Mouse (Mus musculus) ZHBTc4 (cell line): ENCODE results near the gene Unc5a.
A peak's percentile ranks its signal among the peaks of the same experiment; 100 is the strongest.

ENCODE experiments used
- DNase-seq: peaks from one replicate; pipeline ENCODE4 v3.0.0-alpha.2; 2011; ENCODE audit warnings: low read depth, low spot score

Gene Unc5a

DNA sequence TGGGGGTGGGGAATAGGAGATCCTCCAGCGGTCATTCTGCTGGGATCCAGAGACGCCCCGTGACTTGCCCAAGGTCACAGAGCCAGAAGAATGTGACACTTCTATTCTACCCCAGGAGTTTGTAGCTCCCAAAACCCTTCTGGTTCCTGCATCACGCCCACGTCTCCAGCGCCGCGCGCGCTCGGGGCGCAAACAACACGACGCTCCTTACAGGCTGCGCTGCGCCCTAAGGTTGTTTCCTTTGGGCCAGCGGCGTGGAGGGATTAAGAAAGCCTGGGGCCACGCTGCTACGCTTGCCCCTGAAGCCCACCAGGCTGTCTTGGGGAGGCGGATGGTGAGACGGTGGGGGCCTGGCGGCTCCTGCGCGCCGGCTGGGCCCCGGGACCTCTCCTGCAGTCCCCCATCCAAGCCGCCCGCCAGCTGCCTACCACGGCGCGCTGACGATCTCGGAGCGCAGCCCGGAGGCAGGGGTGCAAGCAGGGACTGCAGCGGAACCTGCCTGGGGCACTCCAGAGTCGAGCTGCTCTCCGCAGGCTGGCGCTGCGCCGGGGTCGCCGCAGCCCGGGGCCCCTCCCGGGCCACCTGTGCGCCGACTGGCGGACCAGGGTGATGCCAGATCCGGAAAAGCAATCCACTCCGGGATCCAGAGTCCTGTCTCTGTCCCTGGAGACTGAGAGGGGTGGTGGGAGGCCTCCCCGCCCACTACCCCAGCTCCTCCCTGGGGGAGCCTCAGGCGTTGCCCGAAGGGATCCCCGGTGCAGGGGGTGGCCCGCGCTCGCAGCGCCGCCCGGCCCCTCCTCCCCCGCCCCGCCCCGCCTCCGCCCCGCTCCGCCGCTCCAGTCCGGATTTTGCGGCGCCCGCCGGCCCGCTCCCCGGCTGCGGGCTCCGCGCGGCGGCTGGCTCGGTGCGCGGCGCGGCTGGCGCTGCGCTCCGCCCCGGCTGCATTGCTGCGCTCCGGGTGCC is at the start of gene Unc5a:
Gene Unc5a, plus strand, starts transcription at position 881 of the 963 bp plus-strand sequence.
- peak; percentile 86 for DNase-seq

DNA sequence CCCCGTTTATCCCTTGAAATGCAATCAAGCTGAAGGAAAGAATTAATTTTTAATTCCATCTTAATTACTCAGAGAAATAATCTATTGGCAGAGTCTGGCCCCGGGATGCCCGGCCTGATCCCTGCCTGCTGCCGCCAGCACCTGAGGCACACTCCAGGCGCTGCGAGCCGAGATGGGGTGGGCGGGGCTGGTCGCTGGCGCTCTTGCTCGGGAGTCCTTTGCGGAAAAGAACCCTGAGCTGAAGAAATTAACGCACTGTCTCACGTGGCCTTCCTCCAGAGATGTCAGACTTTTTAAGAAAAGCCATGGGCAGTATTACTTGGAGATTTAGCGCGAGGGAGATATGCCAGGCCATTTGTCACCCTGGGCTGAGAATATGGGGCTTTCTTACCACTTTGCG is 37.2 kb upstream of the Unc5a start:
- peak; percentile 65 for DNase-seq

GRCm38 (mm10) chr13:54912894-54913621 is 36.2 kb upstream of the Unc5a start:
- peak; percentile 75 for DNase-seq

- peak; percentile 49 for DNase-seq
These were observed 32.6 kb upstream of the Unc5a start for GRCm38 (mm10) chr13:54916644-54917043.

GRCm38 (mm10) chr13:54918910-54919309 is 30.3 kb upstream of the Unc5a start:
- DNase-seq: no peak

DNA sequence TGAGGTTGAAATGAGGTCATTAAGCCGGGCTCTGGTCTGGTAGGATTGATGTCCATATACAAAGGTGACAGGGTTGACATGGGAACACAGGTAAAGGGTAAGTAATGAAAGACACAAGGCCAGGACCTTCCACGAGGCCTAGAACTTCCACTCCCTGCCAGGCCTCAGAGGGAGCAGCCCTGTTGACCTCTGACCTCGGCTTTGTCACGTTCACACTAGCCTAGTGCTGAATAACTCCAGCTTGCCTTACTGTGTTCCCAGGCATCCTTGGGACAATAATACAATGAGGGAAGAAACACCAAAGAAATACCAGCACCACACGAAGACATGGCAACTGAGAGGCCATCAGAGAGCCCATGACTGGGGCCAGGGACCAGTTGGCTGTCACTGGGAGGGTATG is 29.5 kb upstream of the Unc5a start:
- no peak for DNase-seq

DNA sequence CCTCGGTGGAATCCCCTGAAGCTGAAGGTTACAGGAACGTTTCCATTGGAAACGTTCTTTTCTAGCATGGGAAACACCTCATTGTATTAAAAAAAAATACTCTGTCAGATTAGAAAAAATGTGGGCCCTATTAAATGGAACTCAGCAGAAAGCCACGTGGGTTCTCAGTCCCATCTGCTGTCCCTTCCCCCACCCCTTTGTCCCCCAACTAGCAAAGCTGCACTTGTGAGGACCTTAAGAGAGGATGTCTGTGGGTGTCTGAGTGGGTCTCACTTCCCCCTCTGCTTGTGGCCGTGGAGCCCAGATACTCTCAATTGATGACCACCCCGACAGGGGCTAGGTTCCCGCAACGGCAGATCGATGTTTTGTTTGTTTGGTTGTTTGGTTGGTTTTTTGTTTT is 27.5 kb upstream of the Unc5a start:
- DNase-seq: no peak

DNA sequence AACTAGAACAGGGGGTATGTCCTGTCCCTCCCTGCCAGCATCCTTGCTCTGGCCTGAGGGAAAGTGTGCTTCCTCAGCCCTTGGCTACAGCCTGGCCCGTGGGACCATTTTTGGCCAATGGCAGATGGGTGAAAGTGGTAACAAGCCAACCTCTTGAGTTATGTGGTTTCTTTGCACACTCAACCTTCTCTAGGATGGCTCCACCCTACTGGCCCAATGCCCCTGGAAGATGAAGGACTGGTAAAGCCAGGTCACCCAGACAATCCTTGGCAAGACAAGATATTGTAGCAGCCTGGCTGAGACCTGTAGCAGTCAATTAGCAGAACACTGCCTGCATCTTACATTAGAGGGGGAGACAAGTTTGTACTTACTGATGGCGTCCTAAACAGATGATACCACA is 25.5 kb upstream of the Unc5a start:
- no peak for DNase-seq

DNA sequence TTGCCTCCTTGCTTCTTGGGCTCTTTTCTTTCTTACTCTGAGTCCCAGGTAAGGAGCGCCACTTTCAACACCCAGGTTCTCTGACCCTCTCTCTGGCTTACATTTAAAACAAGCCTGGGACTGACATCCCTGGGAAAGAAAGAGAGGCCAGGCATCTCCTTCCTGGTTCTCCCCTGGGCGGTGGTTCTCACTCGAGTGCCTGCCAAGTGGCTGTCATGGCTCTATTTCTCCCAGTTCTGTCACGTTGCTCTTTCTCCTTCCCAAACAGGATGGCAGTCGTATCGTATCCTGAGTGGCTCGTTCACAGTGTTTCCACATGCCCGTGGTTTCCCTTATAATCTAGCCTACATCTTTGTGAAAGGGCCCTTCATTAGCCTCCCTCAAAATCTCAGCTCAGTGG is 23.7 kb upstream of the Unc5a start:
- DNase-seq: no peak

GRCm38 (mm10) chr13:54926654-54927053 is 22.6 kb upstream of the Unc5a start:
- DNase-seq: peak; percentile 45

GRCm38 (mm10) chr13:54930123-54930522 is 19.1 kb upstream of the Unc5a start:
- no peak for DNase-seq

DNA sequence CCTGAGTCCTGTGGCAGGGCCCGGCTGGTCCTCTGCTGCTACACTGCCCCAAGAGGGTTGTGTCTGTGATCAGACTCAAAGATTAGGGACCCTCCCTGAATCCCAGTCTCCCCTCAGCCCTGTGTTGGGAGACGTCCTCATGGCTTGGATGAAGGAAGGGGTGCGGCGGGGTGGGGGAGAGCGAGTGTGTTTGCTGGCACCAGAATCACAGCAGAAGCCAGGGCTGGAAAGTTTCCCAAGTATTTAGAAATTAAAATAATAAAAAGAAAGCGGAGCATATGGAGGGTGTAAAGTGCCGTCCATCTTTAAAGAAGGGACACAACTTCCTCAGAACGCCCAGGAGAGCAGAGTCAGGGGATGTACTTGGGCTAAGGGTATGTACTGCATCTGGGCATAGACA is 14.3 kb upstream of the Unc5a start:
- DNase-seq: no peak

DNA sequence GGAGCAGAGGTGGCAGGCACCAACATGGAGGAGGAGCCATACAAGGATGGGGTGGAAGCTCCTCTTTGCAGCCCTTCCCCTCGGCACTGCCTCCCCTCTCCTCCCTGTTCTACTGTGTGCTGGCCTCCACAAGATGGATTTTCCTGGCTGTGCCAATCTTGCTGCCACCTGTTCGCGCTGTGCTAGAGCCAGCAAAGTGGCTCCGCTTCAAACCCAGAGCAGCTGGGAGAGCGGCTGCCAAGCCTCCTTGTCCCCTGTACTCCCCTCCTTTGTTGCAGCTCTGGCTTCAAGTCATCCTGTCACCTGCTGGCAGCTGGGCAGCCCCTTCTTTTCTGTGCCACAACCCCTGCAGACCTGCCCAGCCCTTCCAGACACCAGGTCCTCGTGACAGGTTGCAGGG is 13.0 kb upstream of the Unc5a start:
- no peak for DNase-seq

DNA sequence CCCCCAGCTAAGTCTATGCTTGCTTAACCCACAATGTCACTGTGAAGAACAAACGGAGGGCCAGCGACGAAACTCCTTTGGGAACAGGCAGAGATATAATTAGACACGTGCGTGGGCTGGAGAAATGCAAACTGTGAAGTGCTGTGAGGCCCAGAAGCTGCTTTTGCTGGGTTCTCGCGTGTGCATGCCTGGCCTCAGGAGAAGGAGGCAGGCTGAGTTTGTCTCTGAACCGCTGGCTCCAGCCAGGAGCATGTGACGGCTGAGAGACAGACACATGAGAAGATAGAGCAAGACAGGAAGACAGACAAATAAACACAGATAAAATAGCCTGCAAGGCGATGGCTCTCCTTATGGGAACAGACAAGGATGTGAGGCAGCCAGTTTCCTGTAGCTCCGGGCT is 11.3 kb upstream of the Unc5a start:
- no peak for DNase-seq

DNA sequence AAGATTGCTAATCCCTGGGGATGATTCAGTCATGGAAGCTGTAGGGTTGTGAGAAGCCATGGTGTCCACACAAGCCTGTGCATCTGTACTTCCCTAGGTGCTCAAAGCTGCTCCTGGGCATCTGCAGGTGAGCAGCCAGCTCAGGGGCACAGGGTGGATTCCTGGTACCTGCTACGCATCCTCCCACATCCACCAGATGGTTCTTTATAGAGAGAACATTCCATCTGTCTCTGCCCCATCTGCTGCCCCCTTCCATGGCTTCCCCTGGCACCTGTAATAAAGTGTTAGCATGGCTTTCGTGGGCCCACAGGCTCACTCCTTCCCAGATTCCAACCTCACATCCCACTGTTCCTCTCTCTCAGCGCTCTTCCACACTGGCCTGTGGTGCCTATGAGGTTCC is 10.7 kb upstream of the Unc5a start:
- no peak for DNase-seq

- DNase-seq: no peak
These were observed 4.6 kb upstream of the Unc5a start for GRCm38 (mm10) chr13:54944411-54945157.

DNA sequence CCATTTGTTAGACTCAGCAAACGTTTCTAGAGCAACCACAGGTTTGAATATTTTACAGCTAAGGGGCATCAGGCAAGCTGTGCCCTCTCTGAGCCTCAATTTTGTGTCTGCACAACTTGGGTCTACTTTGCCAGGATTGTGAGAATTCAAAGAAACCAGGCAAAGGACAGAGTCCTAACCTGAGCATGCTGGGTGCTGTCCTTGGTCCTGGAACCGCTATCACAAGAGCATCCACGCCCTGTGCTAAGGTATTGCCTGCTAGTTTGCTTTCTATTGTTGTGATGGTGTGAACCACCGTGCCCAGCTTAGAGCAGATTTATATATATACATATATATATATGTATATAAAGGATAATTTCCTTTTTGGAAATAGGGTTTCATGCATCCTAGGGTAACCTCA is 3.9 kb upstream of the Unc5a start:
- DNase-seq: peak; percentile 75

DNA sequence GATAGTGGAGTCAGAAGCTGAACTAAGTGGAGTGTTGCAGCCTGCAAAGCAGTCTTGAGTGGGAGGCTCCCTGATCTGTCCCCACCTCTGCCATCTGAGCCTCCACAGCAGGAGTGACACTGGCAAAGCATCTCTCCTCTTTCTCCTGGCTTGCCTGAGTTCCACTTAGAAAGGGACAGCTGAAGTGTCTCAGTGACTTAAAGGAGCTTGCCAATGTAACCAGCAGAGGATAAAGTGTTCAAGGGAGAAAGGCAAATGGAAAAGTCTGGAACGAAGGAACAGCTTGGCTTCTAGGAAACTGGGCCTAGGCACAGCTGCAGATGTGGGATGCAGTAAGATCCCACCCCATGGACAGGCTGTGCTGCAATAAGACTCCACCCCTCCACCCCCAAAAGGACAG is 2.8 kb upstream of the Unc5a start:
- DNase-seq: no peak

GRCm38 (mm10) chr13:54949592-54949991 is 381 bp downstream of the Unc5a start:
- DNase-seq: peak; percentile 26

DNA sequence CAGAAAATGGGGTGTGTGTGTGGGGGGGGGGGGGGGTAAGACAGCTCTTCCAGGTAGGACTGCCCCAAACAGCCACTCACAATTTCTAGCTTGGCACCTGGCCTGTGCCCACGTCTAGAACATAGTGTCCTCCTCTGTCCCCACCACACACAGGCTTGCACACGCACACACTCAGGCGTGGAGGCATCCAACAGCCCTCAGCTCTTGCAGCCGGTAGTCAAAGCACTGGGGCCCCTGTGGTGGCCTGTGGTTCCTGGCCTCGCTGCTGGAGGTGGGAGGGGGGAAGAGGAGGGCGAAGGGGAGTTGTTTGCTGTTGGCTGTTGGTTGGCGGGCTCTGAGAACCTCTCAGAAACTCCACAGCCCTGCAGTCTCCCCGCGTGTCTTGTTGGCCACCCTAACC is 920 bp downstream of the Unc5a start:
- peak; percentile 28 for DNase-seq

GRCm38 (mm10) chr13:54951166-54951565 is 2.0 kb downstream of the Unc5a start:
- no peak for DNase-seq

- no peak for DNase-seq
These were observed 5.5 kb downstream of the Unc5a start for GRCm38 (mm10) chr13:54954745-54955144.
